Mouse (Mus musculus): ENCODE results near the gene Ndufa7.

DNA sequence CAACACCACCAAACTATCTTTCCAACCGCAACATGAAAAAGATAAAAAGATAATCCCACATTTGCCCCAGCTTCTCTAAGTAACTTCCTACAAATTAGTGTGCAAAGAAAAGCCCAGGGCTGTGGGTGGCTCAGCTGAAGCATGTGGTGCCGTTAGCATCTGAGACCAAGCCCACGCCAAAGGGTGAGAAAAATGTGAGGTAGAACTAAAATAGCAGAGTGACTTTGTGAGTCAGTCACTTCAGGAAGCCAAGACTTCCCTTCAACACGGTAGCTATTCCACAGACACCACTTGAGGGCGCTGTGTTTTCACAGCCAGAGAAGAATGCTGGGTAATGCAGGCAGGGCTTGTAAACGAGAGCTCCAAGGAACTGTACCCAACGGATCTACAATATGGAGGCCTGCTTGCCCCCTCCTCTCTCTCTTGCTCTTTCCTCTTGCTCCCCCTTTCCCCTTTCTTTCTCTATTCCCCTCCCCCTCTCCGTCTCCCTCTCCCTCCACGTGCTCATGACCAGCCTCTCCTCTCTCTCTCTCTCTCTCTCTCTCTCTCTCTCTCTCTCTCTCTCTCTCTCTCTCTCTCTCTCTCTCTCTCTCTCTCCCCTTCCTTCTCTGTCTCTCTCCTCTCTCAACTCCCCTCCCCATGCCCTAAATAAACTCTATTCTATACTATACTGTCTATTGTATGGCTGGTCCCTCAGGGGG lies 41.1 kb downstream of the Ndufa7 start:
- TF ChIP-seq POLR2A (IDR thresholded peaks at IDR 0.05; ENCODE audit: extremely low read depth, insufficient read depth, low read length) (no peak), CTCF (IDR thresholded peaks at IDR 0.05; ENCODE audit: extremely low read depth, insufficient read depth, low read length) (peak; percentile 72)

All from cortical plate, adult 2 months (tissue).